Mouse (Mus musculus): ENCODE measurements around the gene Ifngr1. TPM values are rescaled to one million over a fixed set of nuclear protein-coding genes. Genes with fewer than 3 reads are reported as not detected.

The Ifngr1 gene
- polyA plus RNA-seq, 1 experiment from 2014 or later: 33.8 TPM

Other genes with a start within 250 kb of the Ifngr1 start
- 1.4 and 2.0 TPM in 2 replicates for gene Olig3, start 235.4 kb upstream of the Ifngr1 start, polyA plus RNA-seq (2014; fragmentation: Nextera tagmentation; extraction: Ambion mirVana)
- gene Il22ra2, start 30.0 kb downstream of the Ifngr1 start, polyA plus RNA-seq (2014; fragmentation: Nextera tagmentation; extraction: Ambion mirVana): not detected in 2 replicates
- gene Il20ra, start 120.6 kb downstream of the Ifngr1 start, polyA plus RNA-seq (2014; fragmentation: Nextera tagmentation; extraction: Ambion mirVana): 0.10 TPM in 1 of 2 replicates, not detected in the other

Data from embryonic facial prominence, embryonic 11.5 days (tissue).